Mouse (Mus musculus) neutrophil, adult 59 days (primary cell): ENCODE data around the gene Prr5. TPM values are rescaled to one million over a fixed set of nuclear protein-coding genes. Genes with fewer than 3 reads are reported as not detected.

Experiments
- total RNA-seq, 2 experiments: library from RNA; stranded (reverse); gene quantifications; 1 replicate in 1 of 2; 2 replicates in 1 of 2; pipeline ENCODE4 v1.2.4; 2023

The Prr5 gene
- total RNA-seq, result 1 to 10 TPM; 4.3 to 5.1 TPM

GRCm38 (mm10) chr15:84668938-84669747, at the start of gene Prr5:
Gene Prr5 (plus strand): TSS chr15:84669620.

GRCm38 (mm10) chr15:84719791-84720190, 50.4 kb downstream of the Prr5 start, which contains the start of gene Arhgap8:
Gene Arhgap8 (plus strand): TSS chr15:84720052.

Other genes starting within 250 kb of the Prr5 start
- gene Shisal1, start 222.5 kb upstream of the Prr5 start, total RNA-seq, result not detected
- gene Rtl6, start 111.8 kb upstream of the Prr5 start, total RNA-seq, result 1 to 10 TPM; 1.7 to 2.3 TPM
- not detected for gene Arhgap8, start 50.4 kb downstream of the Prr5 start, total RNA-seq
- 1 to 10 TPM; 1.0 to 1.1 TPM for gene Phf21b, start 186.4 kb downstream of the Prr5 start, total RNA-seq